Mouse (Mus musculus) limb, embryonic 11.5 days (tissue): ENCODE results near the gene Gm527. TPM values are rescaled to one million over a fixed set of nuclear protein-coding genes. Genes with fewer than 3 reads are reported as not detected.

Source experiments
- polyA plus RNA-seq: library from polyadenylated mRNA; unstranded; fragments of >200 nt; fragmentation: Nextera tagmentation; extraction: Ambion mirVana; gene quantifications from 2 replicates; pipeline ENCODE4 v1.2.1, GENCODE M21; 2014

Gm527 gene
- polyA plus RNA-seq, 1 experiment from 2014 or later: 2.1 TPM

Other genes starting within 250 kb of the Gm527 start
- gene Klhl28, start 47.6 kb downstream of the Gm527 start, polyA plus RNA-seq: 10.8 and 11.6 TPM in 2 replicates
- gene Togaram1, start 47.9 kb downstream of the Gm527 start, polyA plus RNA-seq: 27.3 and 28.1 TPM in 2 replicates
- gene Prpf39, start 118.4 kb downstream of the Gm527 start, polyA plus RNA-seq: 74.4 and 79.0 TPM in 2 replicates
- gene Fkbp3, start 156.1 kb downstream of the Gm527 start, polyA plus RNA-seq: 627 and 648 TPM in 2 replicates
- gene Fancm, start 157.7 kb downstream of the Gm527 start, polyA plus RNA-seq: 18.0 and 18.6 TPM in 2 replicates